Mouse (Mus musculus) intestine, embryonic 16.5 days (tissue): Measurements from ENCODE around the gene Brwd1. TPM values are rescaled to one million over a fixed set of nuclear protein-coding genes. Genes with fewer than 3 reads are reported as not detected.
"Not testable (repeated sequence)": the region's sequence is repeated elsewhere in the genome, so short reads cannot be mapped to it uniquely, and the experiment has no call there.

Experiments used
- ATAC-seq: fragments of 200-750 bp; cut with Nextera tagmentation; 2 replicates; pipeline ENCODE4 v1.8.0; 2017; ENCODE audit warnings: moderate TSS enrichment, moderate library complexity
- H3K27ac ChIP-seq: fragments of 300-500 bp; sonication (generic); 2 replicates; pipeline ENCODE4 v1.5.1; 2014; ENCODE audit warnings: mild to moderate bottlenecking, low read length
- H3K27me3 ChIP-seq: fragments of 300-500 bp; sonication (generic); replicated peaks from 2 replicates; pipeline ENCODE4 v1.6.1; 2014; ENCODE audit warnings: low read length, control low read depth, mixed read lengths; ENCODE audit not compliant: control insufficient read depth, insufficient read depth
- H3K36me3 ChIP-seq: fragments of 300-500 bp; sonication (generic); 2 replicates; pipeline ENCODE4 v1.6.1; 2014; ENCODE audit warnings: low read length, control low read depth; ENCODE audit not compliant: control insufficient read depth, insufficient read depth
- H3K4me1 ChIP-seq: fragments of 300-500 bp; sonication (generic); 2 replicates; pipeline ENCODE4 v1.6.1; 2014; ENCODE audit warnings: low read length, control low read depth, mixed read lengths; ENCODE audit not compliant: control insufficient read depth, insufficient read depth
- H3K4me2 ChIP-seq: fragments of 300-500 bp; sonication (generic); 2 replicates; pipeline ENCODE4 v1.6.1; 2014; ENCODE audit warnings: low read depth, low read length, control low read depth
- H3K4me3 ChIP-seq: fragments of 300-500 bp; sonication (generic); 2 replicates; pipeline ENCODE4 v1.5.1; 2014; ENCODE audit warnings: mild to moderate bottlenecking, low read length
- H3K9ac ChIP-seq: fragments of 300-500 bp; sonication (generic); 2 replicates; pipeline ENCODE4 v1.6.1; 2014; ENCODE audit warnings: low read depth, low read length
- H3K9me3 ChIP-seq: fragments of 300-500 bp; sonication (generic); 2 replicates; pipeline ENCODE4 v1.6.1; 2016; ENCODE audit warnings: low read length, control low read depth; ENCODE audit not compliant: control insufficient read depth
- WGBS: fragments of 180-500 bp; shearing (Covaris S2); extraction: QIAGEN DNeasy Blood & Tissue Kit; methylation state at CpG from one replicate; pipeline ENCODE4 v1.1.7; 2014; 5-methylcytosine and 5-hydroxymethylcytosine counted together
- polyA plus RNA-seq: library from polyadenylated mRNA; unstranded; fragments of >200 nt; fragmentation: Nextera tagmentation; extraction: Ambion mirVana; gene quantifications from 2 replicates; pipeline ENCODE4 v1.2.1, GENCODE M21; 2015

Brwd1 gene
- polyA plus RNA-seq, 1 experiment from 2014 or later = 51.6 TPM

DNA sequence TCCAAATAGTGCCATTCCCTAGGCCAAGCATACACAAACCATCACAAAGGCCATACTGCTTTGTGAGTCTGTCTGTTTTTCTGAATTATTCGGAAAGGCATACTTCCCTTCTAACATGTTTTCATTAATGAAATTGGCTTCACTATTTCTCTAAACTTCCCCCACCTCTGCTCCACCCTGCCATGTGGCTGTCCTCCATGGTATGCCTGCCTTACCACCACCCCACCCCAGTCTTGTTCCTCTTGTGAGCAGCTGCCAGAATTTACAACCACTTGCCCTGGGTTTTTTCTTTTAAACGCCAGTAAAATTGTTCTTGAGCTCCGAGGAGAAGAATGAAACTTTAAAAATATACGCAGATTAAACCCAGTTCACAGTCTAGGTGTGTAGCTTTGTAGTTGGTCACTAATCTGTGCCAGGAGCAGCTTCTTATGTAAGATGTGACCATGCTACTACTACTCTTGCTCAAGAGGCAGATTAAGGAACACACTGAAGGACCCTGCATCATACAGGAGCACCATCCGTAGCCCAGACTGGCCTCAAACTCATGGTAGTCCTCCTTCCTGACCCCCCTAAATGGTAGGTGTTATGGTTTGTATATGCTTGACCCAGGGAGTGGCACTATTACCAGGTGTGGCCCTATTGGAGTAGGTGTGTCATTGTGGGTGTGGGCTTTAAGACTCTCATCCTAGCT is 28.5 kb upstream of the Brwd1 start:
- 78% methylated on average over 5 of the region's 5 CpGs for WGBS
- Histone ChIP-seq H3K36me3 (no peaks in the 10 kb centered on the region), H3K27ac (no peak overlapping the region), H3K4me3 (no peak overlapping the region), H3K9me3 (no peaks in the 10 kb centered on the region), H3K27me3 (no peaks in the 10 kb centered on the region), H3K4me1 (no peaks in the 10 kb centered on the region), H3K4me2 (no peak overlapping the region), H3K9ac (no peak overlapping the region)
- no peak for ATAC-seq

- H3K9me3 ChIP-seq = no peaks in the 10 kb centered on the region
- no peaks in the 10 kb centered on the region for H3K4me1 ChIP-seq
- H3K36me3 ChIP-seq = no peaks in the 10 kb centered on the region
- WGBS = 60% methylated on average over 4 of the region's 4 CpGs
- H3K27me3 ChIP-seq = no peaks in the 10 kb centered on the region
- no peak for ATAC-seq
- no peak overlapping the region for H3K4me3 ChIP-seq
- H3K4me2 ChIP-seq = no peak overlapping the region
- no peak overlapping the region for H3K9ac ChIP-seq
- H3K27ac ChIP-seq = no peak overlapping the region
Measured at GRCm38 (mm10) chr16:96109673-96110072, 27.3 kb upstream of the Brwd1 start.

- no peak overlapping the region for H3K27ac ChIP-seq
- H3K4me3 ChIP-seq = no peak overlapping the region
- no peak overlapping the region for H3K4me2 ChIP-seq
- H3K4me1 ChIP-seq = no peaks in the 10 kb centered on the region
- H3K9me3 ChIP-seq = no peaks in the 10 kb centered on the region
- WGBS = 28% methylated on average over 2 of the region's 2 CpGs
- no peak overlapping the region for H3K9ac ChIP-seq
- no peak for ATAC-seq
- H3K36me3 ChIP-seq = no peaks in the 10 kb centered on the region
- no peaks in the 10 kb centered on the region for H3K27me3 ChIP-seq
Measured at GRCm38 (mm10) chr16:96103036-96103435, 20.7 kb upstream of the Brwd1 start.

DNA sequence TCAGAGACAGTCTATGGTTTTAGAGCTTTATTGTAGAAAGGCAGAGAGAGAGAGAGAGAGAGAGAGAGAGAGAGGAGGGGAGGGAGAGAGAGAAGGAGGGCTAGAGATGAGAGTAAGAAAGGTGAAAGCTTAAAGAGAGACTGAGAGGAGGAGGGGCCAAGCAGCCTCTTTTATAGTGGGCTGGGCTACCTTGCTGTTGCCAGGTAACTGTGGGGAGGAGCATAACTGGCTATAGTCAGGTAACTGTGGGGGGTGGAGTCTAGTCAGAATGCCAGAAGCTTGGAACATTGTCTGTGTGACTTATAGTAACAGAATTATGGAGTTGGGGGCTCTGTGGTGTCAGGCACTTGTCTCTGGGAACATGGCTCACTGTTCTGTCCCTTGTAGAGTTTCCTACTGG is 15.5 kb upstream of the Brwd1 start:
- H3K4me2 ChIP-seq, H3K36me3 ChIP-seq: not testable (repeated sequence)

DNA sequence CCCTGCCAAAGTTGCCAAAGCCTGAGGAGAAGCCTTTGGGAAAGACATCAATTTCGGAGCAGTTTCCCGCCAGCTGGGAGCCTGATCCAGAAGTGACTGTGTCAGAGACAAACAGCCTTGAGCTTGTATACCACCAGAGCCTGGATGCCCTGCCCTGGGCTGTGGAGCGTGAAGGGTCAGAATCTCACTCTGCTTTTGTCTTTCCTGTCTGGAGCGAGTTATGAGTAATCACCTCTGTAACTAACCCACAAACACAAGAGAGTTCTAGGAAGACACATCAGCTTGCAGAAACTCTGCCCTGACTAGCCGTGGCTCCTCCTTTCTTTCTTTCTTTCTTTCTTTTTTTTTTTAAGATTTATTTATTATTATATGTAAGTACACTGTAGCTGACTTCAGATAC is 13.6 kb upstream of the Brwd1 start:
- Histone ChIP-seq H3K27ac (no peak overlapping the region), H3K27me3 (no peaks in the 10 kb centered on the region), H3K4me3 (no peak overlapping the region), H3K4me1 (no peaks in the 10 kb centered on the region), H3K36me3 (no peaks in the 10 kb centered on the region), H3K9ac (no peak overlapping the region), H3K4me2 (no peak overlapping the region), H3K9me3 (no peaks in the 10 kb centered on the region)
- whole genome bisulfite sequencing = 87% methylated on average over 5 of the region's 5 CpGs
- ATAC-seq = no peak

More for the DNA sequence above, 15.5 kb upstream of the Brwd1 start:
- ATAC-seq, H3K27me3 ChIP-seq, H3K4me1 ChIP-seq, H3K9ac ChIP-seq, H3K9me3 ChIP-seq, H3K4me3 ChIP-seq, H3K27ac ChIP-seq: not testable (repeated sequence)

- Histone ChIP-seq H3K4me3 (no peak overlapping the region), H3K9ac (no peak overlapping the region), H3K27ac (no peak overlapping the region), H3K27me3 (no peaks in the 10 kb centered on the region), H3K4me1 (no peaks in the 10 kb centered on the region), H3K36me3 (no peaks in the 10 kb centered on the region), H3K9me3 (no peaks in the 10 kb centered on the region), H3K4me2 (no peak overlapping the region)
- ATAC-seq = no peak
- WGBS = 53% methylated on average over 9 of the region's 9 CpGs
Measured at GRCm38 (mm10) chr16:96091515-96092504, 9.5 kb upstream of the Brwd1 start.

DNA sequence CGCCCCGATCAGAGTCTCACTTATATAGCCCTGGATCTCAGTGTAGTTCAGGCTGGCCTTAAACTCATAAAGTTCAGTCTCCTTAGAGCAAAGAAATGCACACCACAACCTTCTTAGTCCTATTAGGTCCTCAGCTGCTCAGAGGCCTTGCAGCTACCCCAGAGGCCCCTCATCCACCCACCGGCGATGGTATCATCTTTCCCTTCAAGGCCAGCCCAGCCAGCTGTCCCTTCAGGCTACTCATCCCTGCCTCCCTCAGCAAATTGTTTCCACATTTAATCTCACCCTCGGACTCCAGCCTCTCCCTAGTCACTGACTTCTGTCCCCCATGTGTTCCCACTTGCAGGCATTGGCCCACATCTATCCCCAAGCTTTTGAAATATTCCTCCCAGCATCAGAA is 5.8 kb upstream of the Brwd1 start:
- Histone ChIP-seq H3K36me3 (no peaks in the 10 kb centered on the region), H3K9me3 (no peaks in the 10 kb centered on the region), H3K9ac (no peak overlapping the region), H3K4me1 (peaks cover 8% of the 10 kb centered on the region), H3K27me3 (no peaks in the 10 kb centered on the region), H3K4me3 (no peak overlapping the region), H3K4me2 (no peak overlapping the region), H3K27ac (no peak overlapping the region)
- 69% methylated on average over 5 of the region's 5 CpGs for WGBS
- ATAC-seq = no peak

GRCm38 (mm10) chr16:96087436-96087835 is 5.1 kb upstream of the Brwd1 start:
- no peaks in the 10 kb centered on the region for H3K27me3 ChIP-seq
- 73% methylated on average over 4 of the region's 4 CpGs for WGBS
- H3K4me1 ChIP-seq = peaks cover 8% of the 10 kb centered on the region
- no peak overlapping the region for H3K4me2 ChIP-seq
- H3K4me3 ChIP-seq = no peak overlapping the region
- H3K27ac ChIP-seq = no peak overlapping the region
- no peaks in the 10 kb centered on the region for H3K36me3 ChIP-seq
- ATAC-seq = no peak
- no peak overlapping the region for H3K9ac ChIP-seq
- no peaks in the 10 kb centered on the region for H3K9me3 ChIP-seq

DNA sequence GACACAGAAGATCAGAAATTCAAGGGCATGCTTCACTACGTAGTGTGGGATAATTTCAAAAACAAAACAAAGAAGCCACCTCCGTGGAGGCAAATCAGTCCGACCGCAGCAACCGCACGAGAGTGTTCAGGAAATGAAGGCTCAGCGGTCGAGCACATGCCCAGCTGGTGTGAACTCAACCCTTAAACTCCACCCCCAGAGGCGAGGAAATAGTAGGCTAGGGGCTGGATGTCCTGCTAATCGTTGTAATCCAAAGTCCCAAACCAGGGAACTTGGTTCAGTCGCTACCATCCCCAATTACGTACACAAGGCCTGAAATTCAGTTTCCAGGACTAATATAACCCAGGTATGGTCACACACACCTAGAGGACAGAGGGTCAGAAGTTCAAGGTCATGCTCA is 4.7 kb upstream of the Brwd1 start:
- no peaks in the 10 kb centered on the region for H3K9me3 ChIP-seq
- no peak overlapping the region for H3K4me2 ChIP-seq
- no peaks in the 10 kb centered on the region for H3K27me3 ChIP-seq
- H3K4me1 ChIP-seq = peaks cover 8% of the 10 kb centered on the region
- H3K4me3 ChIP-seq = no peak overlapping the region
- no peak overlapping the region for H3K9ac ChIP-seq
- no peak for ATAC-seq
- H3K27ac ChIP-seq = no peak overlapping the region
- no peaks in the 10 kb centered on the region for H3K36me3 ChIP-seq
- whole genome bisulfite sequencing = 67% methylated on average over 12 of the region's 12 CpGs
